Mouse (Mus musculus) G1E (cell line): Measurements from ENCODE around the gene Slc22a4. TPM values are rescaled to one million over a fixed set of nuclear protein-coding genes. Genes with fewer than 3 reads are reported as not detected.
A peak's percentile ranks its signal among the peaks of the same experiment; 100 is the strongest.

ENCODE experiments used
- ATAC-seq: 2 replicates; pipeline ENCODE4 v1.8.0; 2016; ENCODE audit warnings: mild to moderate bottlenecking; ENCODE audit not compliant: insufficient number of reproducible peaks, poor library complexity, low FRiP score, severe bottlenecking; ENCODE audit errors: extremely low read depth
- DNase-seq: peaks from one replicate; pipeline ENCODE4 v3.0.0; 2012; ENCODE audit warnings: low spot score
- H3K27me3 ChIP-seq: 2 replicates; pipeline ENCODE4 v1.6.1; 2012; ENCODE audit warnings: mild to moderate bottlenecking, low read length, inconsistent platforms; ENCODE audit not compliant: insufficient read depth
- H3K36me3 ChIP-seq: replicated peaks from 2 replicates; pipeline ENCODE3; 2012; ENCODE audit warnings: mild to moderate bottlenecking, inconsistent platforms
- H3K4me1 ChIP-seq: 2 replicates; pipeline ENCODE4 v1.6.1; 2012; ENCODE audit warnings: low read depth, low read length, inconsistent platforms, mixed read lengths; ENCODE audit not compliant: insufficient read depth
- H3K4me3 ChIP-seq: 2 replicates; pipeline ENCODE4 v1.5.1; 2012; ENCODE audit warnings: low read depth, mild to moderate bottlenecking, inconsistent platforms, low read length, moderate library complexity, mixed read lengths
- H3K9me3 ChIP-seq: replicated peaks from 2 replicates; pipeline ENCODE4 v1.6.1; 2012; ENCODE audit warnings: inconsistent platforms
- CTCF ChIP-seq: IDR thresholded peaks from 2 replicates; pipeline ENCODE4 v1.5.1; 2012; ENCODE audit warnings: low read depth, low read length, inconsistent platforms, mixed read lengths
- GATA1 ChIP-seq: IDR thresholded peaks from 2 replicates; pipeline ENCODE4 v1.6.1; 2012; ENCODE audit warnings: borderline replicate concordance, low read length, inconsistent platforms, mixed read lengths
- GATA2 ChIP-seq: IDR thresholded peaks from 2 replicates; pipeline ENCODE4 v1.6.1; 2012; ENCODE audit warnings: low read depth, low read length, inconsistent platforms, borderline replicate concordance
- POLR2AphosphoS5 ChIP-seq: IDR thresholded peaks from 2 replicates; pipeline ENCODE4 v1.6.1; 2012; ENCODE audit warnings: low read depth, low read length, inconsistent platforms; ENCODE audit not compliant: insufficient replicate concordance
- TAL1 ChIP-seq: conservative IDR thresholded peaks from 2 replicates; pipeline ENCODE4 v1.6.1; 2012; ENCODE audit warnings: low read depth, low read length, inconsistent platforms, mixed read lengths
- polyA plus RNA-seq: library from polyadenylated mRNA; stranded (reverse); fragments of >175 nt; gene quantifications from 2 replicates; pipeline ENCODE4 v1.2.3, GENCODE M21; 2012
- total RNA-seq, 2 experiments: library from RNA; stranded (forward) in 1 of 2; stranded (reverse) in 1 of 2; fragments of 200-1000 nt in 1 of 2; fragments of >200 nt in 1 of 2; fragmentation: Nextera tagmentation in 1 of 2; gene quantifications; 2 replicates each; pipeline ENCODE4 v1.2.3; 2014 to 2017

The Slc22a4 gene
- not detected in 2 replicates for total RNA-seq (2014; fragmentation: Nextera tagmentation)
- 0.06 TPM in 1 of 2 replicates, not detected in the other for total RNA-seq (2017)
- not detected in 2 replicates for polyA plus RNA-seq

- no peaks in the 10 kb centered on the region for H3K36me3 ChIP-seq
- no peaks in the 10 kb centered on the region for H3K9me3 ChIP-seq
- peaks cover 22% of the 10 kb centered on the region for H3K27me3 ChIP-seq
- ATAC-seq, result no peak
- peak; percentile 43 for DNase-seq
- TF ChIP-seq TAL1, result no peak
- TF ChIP-seq CTCF, result no peak
- TF ChIP-seq GATA1, result no peak
- TF ChIP-seq POLR2AphosphoS5, result no peak
- no peak for TF ChIP-seq GATA2
- H3K4me1 ChIP-seq, result peaks cover 63% of the 10 kb centered on the region
- H3K4me3 ChIP-seq, result peak within 1 kb of the TSS; percentile 74
These were observed at the start of gene Slc22a4 for GRCm38 (mm10) chr11:54028044-54028951. Gene Slc22a4 (minus strand): TSS chr11:54028090.

- H3K9me3 ChIP-seq, result no peaks in the 10 kb centered on the region
- H3K36me3 ChIP-seq, result no peaks in the 10 kb centered on the region
- H3K27me3 ChIP-seq, result peaks cover 45% of the 10 kb centered on the region
- no peaks in the 10 kb centered on the region for H3K4me1 ChIP-seq
- H3K4me3 ChIP-seq, result no peak overlapping the region
- ATAC-seq (no peak), DNase-seq (no peak)
- TF ChIP-seq GATA1, result no peak
- TF ChIP-seq TAL1, result no peak
- no peak for TF ChIP-seq POLR2AphosphoS5
- no peak for TF ChIP-seq GATA2
- TF ChIP-seq CTCF, result no peak
These were observed 48.2 kb upstream of the Slc22a4 start for GRCm38 (mm10) chr11:54076101-54076500.

DNA sequence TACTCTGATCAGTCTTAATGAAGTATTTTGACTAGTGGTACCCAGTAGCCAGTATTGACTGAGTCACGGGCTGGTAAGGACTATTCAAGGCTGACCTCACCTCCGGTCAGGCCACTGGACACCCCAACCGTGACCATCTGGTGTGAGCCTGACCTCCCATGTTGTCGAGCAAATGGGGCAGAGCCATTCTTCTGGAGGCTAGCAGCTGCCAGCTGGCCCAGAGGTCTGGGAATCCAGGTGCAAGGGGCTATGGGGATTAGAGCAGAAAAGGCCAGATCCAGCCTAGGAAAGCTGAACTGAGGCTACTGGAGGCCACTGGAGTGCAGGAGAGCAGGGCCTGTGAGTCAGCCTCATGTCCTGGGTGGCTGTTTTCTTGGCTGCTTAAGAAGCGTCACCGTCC, 47.5 kb upstream of the Slc22a4 start:
- ATAC-seq, result no peak
- no peaks in the 10 kb centered on the region for H3K36me3 ChIP-seq
- H3K4me1 ChIP-seq, result no peaks in the 10 kb centered on the region
- H3K27me3 ChIP-seq, result peaks cover 45% of the 10 kb centered on the region
- H3K4me3 ChIP-seq, result no peak overlapping the region
- no peak for DNase-seq
- no peaks in the 10 kb centered on the region for H3K9me3 ChIP-seq
- TF ChIP-seq TAL1 (no peak), GATA2 (no peak), POLR2AphosphoS5 (no peak), CTCF (no peak), GATA1 (no peak)

DNA sequence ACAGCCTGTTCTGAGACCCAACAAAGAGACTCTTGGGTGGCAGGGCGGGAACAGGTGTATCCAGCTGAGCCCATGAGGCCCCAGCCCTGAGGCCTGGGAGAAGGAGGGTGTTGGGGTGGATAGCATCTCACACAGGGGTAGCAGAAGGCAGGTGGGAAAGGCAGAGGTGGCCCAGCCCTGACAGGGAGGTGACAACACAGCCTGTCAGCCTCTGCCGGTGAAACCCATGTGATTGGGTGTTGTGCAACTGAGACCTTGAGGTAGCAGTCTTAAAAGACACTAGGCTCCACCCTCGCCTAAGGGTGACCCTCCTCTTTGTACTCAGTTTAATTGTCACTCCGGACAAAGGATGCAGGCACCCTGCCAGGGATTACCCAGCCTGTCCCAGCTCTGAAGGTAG, 45.4 kb upstream of the Slc22a4 start:
- TF ChIP-seq GATA1 (no peak), CTCF (no peak), TAL1 (no peak), POLR2AphosphoS5 (no peak), GATA2 (no peak)
- Histone ChIP-seq H3K36me3 (no peaks in the 10 kb centered on the region), H3K4me3 (no peak overlapping the region), H3K9me3 (no peaks in the 10 kb centered on the region), H3K27me3 (peaks cover 51% of the 10 kb centered on the region), H3K4me1 (no peaks in the 10 kb centered on the region)
- ATAC-seq (no peak), DNase-seq (no peak)

DNA sequence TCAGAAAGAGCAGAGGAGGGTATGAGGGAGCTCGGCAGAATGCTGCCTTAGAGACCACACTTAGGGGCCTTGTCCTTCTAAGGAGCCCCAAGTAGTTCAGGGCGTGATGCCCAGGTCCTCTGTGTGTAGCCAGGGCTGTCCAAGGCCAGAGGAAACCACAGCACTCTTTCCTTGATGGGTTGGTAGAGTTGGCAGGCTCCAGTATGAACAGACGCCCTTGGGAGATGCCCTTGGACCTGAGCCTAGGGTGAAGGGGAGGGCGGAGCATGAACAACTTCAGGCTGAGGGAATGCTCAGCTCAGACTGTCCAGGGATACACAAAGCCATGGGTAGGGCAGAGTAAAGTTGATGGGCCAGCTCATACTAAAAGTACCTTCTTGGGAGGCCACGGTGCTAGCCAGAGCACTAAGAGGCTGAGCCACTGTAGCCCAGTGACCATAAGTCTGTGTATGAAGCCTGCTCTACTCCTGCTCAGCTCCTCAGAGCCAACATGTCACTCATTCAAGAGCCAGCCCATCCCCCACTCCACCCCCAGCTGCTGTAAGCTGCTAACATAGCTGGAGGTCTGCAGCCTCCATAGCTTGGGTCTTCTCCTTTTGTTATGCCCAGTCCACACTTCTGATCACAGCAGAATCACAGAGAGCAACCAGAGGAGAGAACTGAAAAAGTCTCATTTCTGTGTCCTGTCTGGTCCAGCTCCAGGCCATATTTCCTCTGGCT, 44.0 kb upstream of the Slc22a4 start:
- ATAC-seq, result no peak
- no peaks in the 10 kb centered on the region for H3K36me3 ChIP-seq
- peaks cover 62% of the 10 kb centered on the region for H3K27me3 ChIP-seq
- no peaks in the 10 kb centered on the region for H3K4me1 ChIP-seq
- TF ChIP-seq GATA2 (no peak), CTCF (no peak), GATA1 (no peak), POLR2AphosphoS5 (no peak), TAL1 (no peak)
- H3K9me3 ChIP-seq, result no peaks in the 10 kb centered on the region
- no peak overlapping the region for H3K4me3 ChIP-seq
- no peak for DNase-seq

- Histone ChIP-seq H3K9me3 (no peaks in the 10 kb centered on the region), H3K27me3 (peaks cover 56% of the 10 kb centered on the region)
These were observed 40.9 kb upstream of the Slc22a4 start, which contains the start of gene Pdlim4 for GRCm38 (mm10) chr11:54068520-54069371. Gene Pdlim4 (minus strand): TSS chr11:54069014.

More at GRCm38 (mm10) chr11:54068520-54069371, 40.9 kb upstream of the Slc22a4 start, which contains the start of gene Pdlim4:
- Histone ChIP-seq H3K4me1 (no peaks in the 10 kb centered on the region), H3K4me3 (no peak within 1 kb of the TSS), H3K36me3 (no peaks in the 10 kb centered on the region)
- ATAC-seq (no peak), DNase-seq (no peak)
- no peak for TF ChIP-seq GATA2
- no peak for TF ChIP-seq POLR2AphosphoS5
- no peak for TF ChIP-seq GATA1
- TF ChIP-seq CTCF, result no peak
- TF ChIP-seq TAL1, result no peak
